Mouse (Mus musculus) lung, postnatal 36 days (tissue): ENCODE data around the gene Upk3a.

Source experiments
- DNase-seq: peaks from one replicate; pipeline ENCODE4 v3.0.0; 2022; ENCODE audit warnings: mixed read lengths

Upk3a gene

DNA sequence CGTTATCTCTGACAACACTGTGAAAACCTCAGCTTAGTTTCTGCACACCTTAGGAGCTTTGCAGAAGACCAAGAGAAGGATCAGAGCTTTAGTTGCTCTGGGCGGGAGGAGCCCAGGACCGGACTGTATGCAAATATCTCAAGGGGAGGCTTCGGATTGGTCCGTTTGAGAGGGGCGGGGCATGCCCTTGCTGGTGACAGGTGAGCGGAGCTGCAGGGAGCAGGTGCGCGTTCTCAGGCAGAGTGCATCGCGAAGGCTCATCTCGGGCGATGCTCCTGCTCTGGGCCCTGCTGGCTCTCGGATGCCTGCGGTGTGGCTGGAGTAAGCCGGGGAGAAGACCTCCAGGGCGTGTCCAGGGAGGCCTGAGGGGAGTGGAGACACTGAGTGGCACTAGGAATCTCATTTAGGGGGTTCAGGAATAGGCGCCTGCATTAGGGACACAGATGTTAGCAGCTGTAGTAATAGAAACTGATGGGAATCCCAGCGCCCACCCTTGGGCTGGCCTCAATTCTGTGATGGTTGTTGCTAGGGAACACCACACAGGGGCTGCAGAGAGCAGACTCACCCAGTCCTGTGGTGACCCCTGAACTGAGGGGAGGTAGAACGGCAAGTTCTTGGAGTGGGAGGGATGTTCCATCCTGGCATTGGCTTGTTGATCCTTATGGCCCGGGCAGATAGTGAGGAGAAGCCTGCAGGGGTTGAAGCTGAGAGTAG lies at the start of gene Upk3a:
Gene Upk3a (plus strand): TSS at position 191 of the 714 bp plus-strand sequence.
- DNase-seq = peak; percentile 79

DNA sequence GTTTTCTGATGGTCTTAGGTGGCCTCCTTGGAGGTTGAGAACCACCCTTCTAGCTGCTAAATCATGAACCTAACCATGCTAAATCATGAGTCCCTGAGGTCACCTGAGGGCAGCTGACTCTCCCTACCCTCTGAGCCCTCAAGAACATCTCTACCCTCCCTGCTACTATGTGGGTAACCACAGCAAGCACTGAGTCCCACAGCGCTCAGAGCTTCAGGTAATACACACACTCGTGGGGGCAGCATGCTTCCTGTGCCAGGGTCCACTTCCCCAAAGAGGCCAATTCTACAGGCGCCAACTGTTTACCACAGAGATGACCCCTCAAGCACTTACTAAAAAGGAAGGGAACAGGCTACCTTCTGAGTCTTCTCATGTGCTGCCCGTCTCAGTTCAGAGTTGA lies 48.4 kb upstream of the Upk3a start:
- no peak for DNase-seq

DNA sequence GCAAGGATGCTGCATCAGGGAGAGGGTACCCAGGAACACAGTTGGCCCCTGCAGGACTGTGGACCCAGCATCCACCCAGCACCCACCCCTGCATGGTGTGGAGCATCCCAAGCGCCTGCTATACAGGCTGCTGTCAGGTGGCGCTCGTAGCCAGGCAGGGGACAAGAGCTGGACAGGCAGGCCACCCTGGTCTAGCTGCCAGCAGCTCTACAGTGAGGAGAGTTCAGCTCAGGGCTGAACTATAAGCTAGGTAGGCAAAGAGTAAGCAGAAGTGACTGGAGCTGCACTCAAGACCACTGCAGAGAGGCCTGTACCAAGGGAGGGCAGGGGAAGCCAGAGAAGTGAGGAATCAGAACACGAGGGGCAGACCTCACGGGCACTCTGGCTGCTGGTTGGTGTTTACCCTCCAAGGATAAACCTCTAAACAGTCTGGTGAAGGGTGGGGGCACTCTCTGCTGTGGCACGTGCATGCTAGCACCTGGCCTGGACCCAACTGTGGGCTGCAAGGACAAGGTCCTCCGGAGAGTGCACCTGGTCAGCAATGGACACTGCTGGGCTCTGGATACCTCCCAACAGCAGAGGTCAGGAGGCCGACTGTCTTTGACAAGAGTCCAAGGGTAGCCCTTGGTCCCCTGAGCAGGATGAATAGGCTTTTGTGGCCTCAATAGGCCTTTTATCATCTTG lies 43.9 kb upstream of the Upk3a start:
- DNase-seq = no peak

DNA sequence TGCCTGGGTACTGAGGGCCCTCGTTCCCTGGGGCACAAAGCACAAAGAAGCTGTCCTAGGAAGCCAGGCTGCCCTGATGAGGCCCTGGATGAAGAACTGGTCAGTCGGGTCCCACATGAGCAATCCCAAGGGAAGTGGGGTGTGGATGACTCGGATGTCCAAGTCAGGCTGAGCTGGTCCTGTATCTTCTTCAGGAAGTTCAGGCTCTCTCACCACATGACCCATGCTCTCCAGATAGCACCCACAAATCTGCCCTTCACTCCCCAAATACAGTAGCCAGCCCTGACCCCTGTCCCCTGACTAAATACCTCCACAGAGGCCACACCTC lies 43.4 kb upstream of the Upk3a start:
- DNase-seq = no peak

DNA sequence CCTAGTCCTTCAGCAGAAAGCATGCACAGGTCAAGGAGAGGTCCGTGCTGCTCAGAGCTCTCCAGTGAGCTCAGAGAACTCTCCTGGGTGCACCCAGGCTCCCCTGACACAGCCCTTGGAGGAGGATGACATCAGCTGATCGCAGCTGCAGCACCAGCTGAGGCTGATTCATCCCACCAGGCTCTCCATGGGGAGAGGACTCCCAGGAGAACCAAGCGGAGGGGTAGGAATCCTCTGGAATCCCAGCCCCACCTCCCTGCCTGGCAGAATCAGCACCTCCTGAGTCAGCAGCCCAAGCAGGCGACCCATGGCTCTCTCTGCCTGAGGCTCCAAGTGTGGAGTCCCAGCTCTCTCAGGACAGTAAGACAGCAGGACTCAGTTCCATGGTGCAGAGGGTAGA lies 41.2 kb upstream of the Upk3a start:
- DNase-seq = no peak

DNA sequence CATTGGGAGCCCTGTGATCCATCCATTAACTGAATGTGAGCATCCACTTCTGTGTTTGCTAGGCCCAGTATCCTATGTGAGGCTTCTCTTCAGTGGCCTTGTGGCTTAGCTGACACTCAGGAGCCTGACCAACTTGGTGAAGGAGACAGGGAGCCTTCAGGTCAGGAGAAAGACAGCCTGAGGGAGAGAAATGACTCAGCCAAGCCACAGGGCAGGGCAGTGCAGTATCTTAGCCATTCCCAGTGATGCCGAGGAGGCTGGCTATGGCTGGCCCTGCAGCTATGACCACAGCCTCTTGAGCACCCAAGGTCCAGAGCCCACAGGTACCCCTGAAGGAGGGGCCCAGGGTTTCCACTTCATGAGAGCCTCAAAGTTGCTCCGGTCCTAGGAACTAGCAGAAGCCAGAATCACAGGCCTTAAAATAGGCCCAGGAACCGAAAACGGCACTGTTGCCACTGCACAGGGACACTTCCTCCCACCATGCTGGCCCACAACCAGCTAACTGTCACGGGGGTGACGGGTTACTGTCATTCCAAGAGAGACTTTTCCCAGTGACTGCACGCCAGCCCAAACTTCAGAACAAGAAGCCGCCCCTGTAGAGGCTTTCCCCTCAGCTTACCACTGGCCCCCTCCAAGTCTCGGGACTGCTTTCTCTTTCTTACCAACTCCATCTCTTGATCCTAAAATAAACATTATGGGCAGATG lies 35.2 kb upstream of the Upk3a start:
- peak; percentile 50 for DNase-seq

DNA sequence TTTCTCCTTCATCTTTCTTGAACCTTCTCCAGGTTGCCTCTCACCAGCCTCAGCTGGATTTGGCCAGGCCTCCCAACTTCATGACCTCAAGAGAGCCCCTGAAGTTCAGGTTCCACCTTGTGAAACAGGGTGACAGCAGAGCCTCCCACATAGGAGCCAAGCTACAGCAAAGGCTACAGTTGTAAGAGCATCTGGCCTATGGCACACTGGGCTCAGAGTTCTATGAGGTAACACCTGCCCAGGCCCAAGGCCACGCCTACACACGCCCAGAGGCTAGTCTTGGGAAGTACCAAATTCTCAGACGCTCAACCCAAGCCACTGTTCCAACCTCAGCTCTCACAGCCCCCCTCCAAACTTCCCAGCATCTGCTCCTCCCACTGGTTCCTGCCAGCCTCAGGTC lies 34.1 kb upstream of the Upk3a start:
- peak; percentile 20 for DNase-seq

DNA sequence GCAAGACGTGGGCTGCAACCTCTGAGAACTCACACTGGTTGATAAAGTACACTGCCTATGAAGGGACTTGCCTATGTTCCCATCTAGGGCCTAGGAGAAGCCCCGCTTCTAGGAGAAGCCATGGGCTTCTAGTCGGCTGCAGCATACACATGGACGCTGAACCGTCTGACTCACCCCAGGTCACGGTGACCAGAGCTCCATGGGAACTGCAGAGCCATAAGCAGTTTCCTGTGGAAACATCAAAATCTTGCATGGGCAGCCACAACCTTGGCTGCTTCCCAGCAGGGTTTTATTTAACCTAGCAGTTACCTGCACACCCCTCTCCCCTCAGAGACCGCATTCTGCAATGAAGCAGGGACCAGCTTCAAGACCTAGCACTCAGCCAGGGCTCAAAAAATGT lies 33.2 kb upstream of the Upk3a start:
- DNase-seq = no peak

DNA sequence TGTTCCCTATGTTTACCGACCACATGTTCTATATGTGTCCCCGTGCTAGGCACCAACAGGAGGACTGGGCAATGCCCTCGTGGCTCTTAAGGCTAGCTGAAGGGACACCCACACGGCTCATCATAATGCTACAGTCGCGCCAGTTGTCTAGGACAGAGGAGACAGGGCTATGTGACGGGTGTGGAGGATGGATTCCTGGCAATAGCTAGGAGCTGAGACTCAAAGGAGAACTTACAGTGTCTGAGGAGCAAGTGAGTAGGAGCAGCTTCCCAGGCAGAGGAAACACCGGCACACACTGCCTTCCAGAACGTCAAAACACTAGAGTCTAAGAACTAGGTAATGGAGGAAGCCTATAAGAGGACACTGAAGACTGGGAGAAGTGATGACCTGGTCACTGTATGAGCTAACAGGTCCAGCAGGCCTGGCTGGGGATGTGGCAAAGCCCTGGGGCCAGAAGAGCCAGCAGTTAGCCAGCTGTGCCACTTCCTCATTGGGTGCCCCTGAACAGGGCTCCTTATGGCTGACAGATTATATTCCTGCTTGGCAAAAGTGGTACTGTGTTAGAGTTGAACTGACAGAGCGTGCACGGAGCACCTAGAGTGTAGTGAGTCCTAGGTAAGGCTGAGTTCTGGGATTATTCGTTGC lies 31.3 kb upstream of the Upk3a start:
- peak; percentile 34 for DNase-seq

DNA sequence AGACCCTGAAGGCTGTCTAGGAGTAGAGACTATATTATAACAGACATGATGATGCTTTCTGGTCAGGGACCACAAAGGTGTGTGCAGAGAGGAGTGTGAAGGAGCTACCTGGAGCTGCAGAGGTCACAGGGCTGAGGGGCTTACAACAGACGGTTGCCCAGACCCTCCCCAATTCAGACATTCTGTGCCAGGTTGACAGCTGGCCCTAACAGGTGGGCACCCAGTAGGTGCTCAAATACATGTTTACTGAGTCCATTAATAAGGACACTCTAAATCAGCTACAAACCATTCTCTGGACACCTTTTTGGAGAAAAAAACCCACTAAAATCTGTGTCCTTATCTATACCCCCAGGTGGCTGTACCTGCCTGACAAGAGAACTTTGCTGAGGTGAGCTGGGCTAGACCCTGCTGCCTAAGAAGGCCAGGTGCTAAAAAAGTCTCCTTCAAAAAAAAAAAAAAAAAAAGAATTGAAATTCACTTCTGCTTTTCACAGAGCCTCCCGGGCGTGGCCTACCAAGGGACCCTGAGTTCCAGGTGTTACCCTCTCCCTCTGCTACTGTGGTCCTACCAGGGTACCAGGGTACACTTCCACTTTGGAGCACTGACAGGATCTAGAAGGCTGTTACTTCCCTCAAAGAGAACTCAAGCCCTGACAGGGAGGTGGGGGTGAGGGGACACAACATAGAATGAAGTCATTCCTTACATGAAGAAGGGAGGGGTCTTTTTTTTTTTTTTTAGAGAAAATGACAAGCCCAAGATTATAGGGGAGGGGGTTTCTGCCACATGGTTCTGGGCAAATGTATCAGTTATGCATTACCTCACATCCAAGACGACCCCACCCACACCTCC lies 30.5 kb upstream of the Upk3a start:
- peak; percentile 39 for DNase-seq

DNA sequence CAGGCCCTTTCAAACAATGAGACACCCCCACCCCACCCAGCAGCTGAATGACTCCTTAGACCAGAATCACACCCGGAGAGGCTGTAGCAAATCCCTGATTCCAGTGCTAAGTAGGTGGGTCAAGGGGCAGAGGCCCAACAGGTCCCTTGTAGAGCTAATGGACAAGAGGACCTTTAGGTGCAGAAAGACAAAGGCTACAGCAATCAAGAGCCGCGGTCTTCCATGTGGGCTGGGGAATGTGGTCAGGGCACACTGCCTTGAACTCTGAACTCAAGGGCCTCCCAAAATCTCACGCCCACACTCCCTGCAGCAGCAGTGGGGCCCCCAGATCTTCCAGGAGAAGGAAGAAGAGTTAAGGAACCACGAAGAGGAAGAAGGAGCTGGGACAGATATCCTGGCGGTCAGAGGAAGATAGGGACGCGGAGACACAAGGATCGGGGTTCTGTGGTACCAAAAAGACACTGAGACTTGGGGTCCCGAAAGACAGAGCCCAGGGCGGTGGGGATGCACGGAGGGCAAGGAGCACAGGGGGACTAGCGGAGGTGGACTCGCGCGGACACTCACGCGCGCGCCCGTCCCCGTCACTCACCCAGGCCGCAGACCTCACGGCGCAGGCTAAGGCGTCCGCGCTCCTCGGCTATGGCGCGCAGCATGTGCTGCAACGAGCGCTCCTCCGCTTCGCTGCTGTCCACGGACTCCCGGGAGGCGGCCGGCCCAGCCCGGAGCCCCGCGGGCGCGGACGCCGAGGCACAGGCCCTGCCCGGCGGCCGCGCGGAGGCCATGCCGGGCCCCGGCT lies 29.7 kb upstream of the Upk3a start:
- DNase-seq = peak; percentile 36

DNA sequence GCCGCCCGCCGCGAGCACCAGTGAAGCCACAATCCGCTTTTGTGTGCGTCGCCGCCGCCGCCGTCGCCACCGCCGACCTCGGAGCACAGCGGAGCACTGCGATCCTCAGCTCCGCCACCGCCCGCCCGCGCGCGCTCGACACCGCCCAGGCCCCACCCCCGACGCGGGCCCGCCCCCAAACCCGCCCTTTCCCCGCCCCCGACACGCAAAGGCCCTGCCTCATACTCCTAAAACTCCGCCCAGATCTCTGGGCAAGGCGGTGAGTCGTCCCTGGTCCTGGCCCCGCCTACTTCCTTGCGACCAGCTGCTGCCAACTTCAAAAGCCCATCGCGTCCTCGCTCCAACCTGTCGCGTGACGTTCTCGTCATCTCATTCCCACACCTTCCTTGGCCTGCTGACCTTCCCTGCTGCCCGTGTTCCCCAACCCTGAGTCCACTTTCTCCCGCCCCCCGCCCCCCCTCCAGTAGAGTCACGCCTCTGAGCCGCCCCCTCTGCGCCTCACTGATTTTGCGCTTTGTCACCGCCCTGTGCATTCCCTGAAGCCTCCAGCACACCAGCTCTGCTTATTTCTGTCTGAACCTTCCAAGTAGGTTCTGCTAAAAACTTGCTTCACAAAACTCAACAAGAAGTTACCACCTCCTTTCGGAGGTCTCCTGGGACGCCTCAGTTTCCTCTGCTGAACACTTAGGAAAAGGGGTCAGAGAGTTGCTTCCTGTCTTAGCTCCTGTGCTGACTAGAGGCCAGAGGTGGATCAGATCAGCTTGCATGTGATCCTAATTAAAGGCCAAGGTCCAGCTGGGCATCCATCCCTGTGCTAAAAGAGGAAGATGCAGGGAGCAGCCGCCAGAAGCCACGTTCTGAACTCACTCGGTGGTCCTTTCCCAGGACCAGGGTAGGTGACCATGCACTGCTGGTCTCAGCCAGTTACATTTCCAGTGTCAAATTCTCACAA lies 28.8 kb upstream of the Upk3a start, which contains the start of gene 5031439G07Rik:
Gene 5031439G07Rik (minus strand): TSS at position 678 of the 952 bp plus-strand sequence.
- DNase-seq = peak; percentile 97

DNA sequence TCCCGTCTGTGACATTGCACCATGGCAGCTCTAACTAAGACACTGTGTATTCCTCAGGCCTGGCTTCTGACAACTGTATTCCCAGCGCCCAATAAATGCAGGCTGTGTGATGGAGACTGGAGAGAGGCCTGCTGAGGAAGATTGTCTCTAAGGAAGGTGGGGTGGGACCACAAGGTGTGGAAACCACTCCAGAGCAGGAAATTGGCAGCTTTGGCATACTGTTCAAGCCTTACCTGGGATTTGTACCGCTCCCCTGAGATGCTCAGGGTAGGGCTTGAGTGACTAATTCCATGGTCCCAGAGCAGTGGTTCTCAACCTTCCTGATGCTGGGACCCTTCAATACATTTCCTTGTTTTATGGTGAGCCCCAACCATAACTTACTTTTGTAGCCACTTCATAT lies 27.8 kb upstream of the Upk3a start:
- no peak for DNase-seq

DNA sequence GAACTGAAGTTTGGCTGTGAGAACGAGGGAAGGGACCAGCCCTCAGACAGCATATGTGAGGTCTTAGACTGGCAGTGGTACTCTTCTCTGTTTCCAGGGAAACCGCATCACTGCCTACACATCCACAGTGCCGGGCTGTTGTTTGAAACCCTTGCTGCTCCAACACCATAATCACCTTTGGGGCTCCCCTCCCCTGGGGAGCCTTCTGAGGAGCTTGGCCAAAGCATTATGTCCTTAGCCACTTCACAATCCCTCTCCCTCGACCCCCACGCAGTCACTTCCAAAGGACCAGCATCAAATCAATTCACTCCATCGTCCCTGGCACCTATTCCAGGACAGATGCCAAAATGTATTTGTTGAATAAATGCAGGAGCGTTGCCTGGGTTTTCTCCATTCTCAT lies 27.2 kb upstream of the Upk3a start:
- no peak for DNase-seq

DNA sequence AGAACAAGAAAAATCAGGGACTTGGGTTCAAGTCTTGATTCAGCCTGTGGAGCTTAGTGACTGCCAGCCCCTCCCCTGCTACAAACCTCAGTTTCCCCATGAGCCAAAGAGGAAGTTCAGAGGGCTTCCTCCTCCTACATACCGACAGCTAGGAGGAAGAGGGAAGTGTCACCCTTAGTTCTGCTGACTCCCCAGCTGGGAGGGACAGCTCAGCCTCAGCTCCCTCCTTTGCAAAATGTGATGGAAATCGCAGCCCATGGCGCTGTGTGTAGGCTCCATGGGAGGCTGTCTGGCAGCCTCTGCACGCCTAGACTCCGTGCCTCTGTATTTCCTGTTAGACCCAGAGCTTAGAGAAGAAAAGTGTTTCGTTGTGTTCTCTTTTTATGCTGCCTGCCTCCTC lies 22.4 kb upstream of the Upk3a start:
- peak; percentile 23 for DNase-seq

DNA sequence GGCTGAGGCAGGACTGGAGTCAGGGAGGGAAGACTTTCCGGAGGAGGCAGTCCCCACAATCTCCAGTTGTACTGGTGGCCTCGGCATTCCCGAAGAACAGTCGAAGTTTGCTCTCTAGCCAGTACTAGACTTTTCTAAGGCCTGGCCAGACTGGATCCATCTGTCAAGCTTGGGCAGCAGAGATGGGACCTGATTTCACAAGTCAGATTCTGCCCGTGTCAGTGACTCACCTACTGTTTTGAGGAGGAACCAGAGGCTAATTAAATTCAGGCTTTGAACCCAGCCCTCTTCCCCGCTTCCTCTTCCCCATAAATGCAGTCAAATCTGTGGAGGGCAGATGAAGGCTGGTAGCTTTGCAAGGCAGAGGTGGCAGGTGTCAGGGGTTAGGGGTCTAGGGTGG lies 21.9 kb upstream of the Upk3a start:
- peak; percentile 39 for DNase-seq

DNA sequence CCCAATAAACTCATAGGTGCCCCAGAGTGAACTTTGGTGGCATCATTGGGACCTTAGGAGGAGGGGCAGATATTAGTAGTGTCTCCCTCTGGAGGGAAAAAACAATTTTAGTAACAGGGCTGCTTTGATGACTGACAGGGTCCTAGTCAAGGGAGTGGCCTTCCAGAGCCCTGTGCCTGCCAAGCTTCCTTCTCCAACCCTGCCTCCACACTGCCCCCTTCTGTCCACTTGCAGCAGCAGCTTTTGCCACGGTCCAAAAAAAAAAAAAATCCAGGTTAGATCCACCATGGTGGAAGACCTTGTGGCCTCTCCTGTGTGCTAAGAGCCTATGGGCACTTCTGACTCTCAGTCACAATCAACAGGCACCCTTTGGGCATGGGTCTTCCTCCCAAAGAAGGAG lies 21.0 kb upstream of the Upk3a start:
- peak; percentile 75 for DNase-seq

DNA sequence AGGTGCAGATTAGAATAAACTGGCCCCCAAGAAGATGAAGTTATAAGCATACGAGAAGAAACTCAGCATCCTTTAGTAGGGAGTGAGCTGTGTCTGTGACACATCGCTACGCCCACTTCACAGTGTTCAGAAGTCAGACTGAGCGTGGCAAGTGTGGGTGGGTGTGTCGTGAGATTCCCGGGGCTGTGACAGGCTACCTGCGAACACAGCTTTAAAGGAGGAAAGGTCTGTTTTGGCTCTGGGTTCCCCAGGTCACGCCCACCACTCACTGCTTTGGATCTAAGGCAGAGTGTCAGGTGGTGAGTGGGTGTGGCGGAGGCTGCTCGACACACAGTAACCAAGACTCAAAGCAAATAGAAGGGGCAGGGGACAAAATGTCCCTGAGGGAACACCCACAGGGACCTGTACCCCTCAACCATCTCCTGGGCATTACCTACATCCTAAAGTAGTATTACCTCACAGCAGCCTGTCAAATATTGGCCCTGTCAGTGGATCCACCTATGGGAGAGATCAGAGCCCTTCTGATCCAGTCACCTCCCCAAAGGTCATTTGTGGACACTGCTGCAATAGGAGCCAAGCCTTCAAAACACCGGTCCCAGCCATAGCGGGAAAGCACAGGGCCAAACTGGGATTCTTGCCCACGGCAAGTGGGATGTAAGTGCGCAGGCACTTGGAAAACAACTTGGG lies 19.0 kb upstream of the Upk3a start:
- no peak for DNase-seq

DNA sequence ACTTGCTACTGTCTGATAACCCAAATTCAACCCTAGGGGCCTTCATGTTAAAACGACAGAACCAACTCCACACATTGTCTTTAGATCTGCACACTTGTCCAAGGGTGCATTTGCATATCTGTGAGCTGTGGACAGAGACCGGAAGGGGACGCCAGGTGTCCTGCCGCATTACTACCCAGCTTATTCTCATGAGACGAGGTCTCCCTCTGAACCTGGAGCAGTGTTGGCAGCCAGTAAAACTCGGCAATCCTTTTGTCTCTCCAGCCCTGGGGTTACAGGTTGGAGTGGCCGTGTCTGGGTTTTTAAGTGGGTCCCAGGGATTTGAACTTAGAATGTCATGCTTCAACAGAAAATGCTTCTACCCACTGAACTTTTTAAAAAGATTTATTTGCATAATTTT lies 17.0 kb upstream of the Upk3a start:
- DNase-seq = no peak
